Mouse (Mus musculus) MEL (cell line): ENCODE data around the gene Gmip. TPM values are rescaled to one million over a fixed set of nuclear protein-coding genes. Genes with fewer than 3 reads are reported as not detected.

Source experiments
- DNase-seq: peaks from one replicate; pipeline ENCODE4 v3.0.0; 2011; ENCODE audit warnings: low read depth, low spot score
- H3K27ac ChIP-seq: 2 replicates; pipeline ENCODE4 v1.5.1; 2012; ENCODE audit warnings: low read depth, mild to moderate bottlenecking, control low read depth, low read length, moderate library complexity; ENCODE audit not compliant: control insufficient read depth
- H3K27me3 ChIP-seq, 2 experiments: fragments of 150-350 bp in 1 of 2; sonication (generic) in 1 of 2; 2 replicates each; pipeline ENCODE4 v1.6.1; 2012; ENCODE audit warnings: low read length in 2 of 2, mild to moderate bottlenecking in 2 of 2, improper control_type of control experiment in 1 of 2, moderate library complexity in 1 of 2; ENCODE audit not compliant: insufficient read depth in 2 of 2, control insufficient read depth in 1 of 2
- H3K36me3 ChIP-seq, 2 experiments: 2 replicates each; pipeline ENCODE4 v1.6.1; 2012 to 2014; ENCODE audit warnings: low read length in 2 of 2, improper control_type of control experiment in 1 of 2, inconsistent platforms in 1 of 2, mild to moderate bottlenecking in 1 of 2; ENCODE audit not compliant: insufficient read depth in 2 of 2, control insufficient read depth in 1 of 2
- H3K4me1 ChIP-seq, 2 experiments: fragments of 150-350 bp in 1 of 2; sonication (generic) in 1 of 2; 2 replicates each; pipeline ENCODE4 v1.6.1; 2012; ENCODE audit warnings: low read length in 2 of 2, improper control_type of control experiment in 1 of 2, mild to moderate bottlenecking in 1 of 2; ENCODE audit not compliant: insufficient read depth in 2 of 2, control insufficient read depth in 1 of 2
- H3K4me3 ChIP-seq, 2 experiments: fragments of 150-350 bp in 1 of 2; sonication (generic) in 1 of 2; 2 replicates each; pipeline ENCODE4 v1.5.1; 2012; ENCODE audit warnings: low read depth in 2 of 2, low read length in 2 of 2, mild to moderate bottlenecking in 2 of 2, moderate library complexity in 2 of 2, control low read depth in 1 of 2, improper control_type of control experiment in 1 of 2; ENCODE audit not compliant: control insufficient read depth in 1 of 2, insufficient read depth in 1 of 2
- H3K79me2 ChIP-seq: 2 replicates; pipeline ENCODE4 v1.6.1; 2012; ENCODE audit warnings: mild to moderate bottlenecking, low read length, moderate library complexity; ENCODE audit not compliant: control insufficient read depth, poor library complexity, insufficient read depth
- H3K9ac ChIP-seq: 2 replicates; pipeline ENCODE4 v1.6.1; 2012; ENCODE audit warnings: low read depth, mild to moderate bottlenecking, control low read depth, low read length, moderate library complexity; ENCODE audit not compliant: control insufficient read depth, poor library complexity, severe bottlenecking
- H3K9me3 ChIP-seq: fragments of 150-350 bp; sonication (generic); replicated peaks from 2 replicates; pipeline ENCODE4 v1.6.1; 2012; ENCODE audit warnings: mild to moderate bottlenecking, low read length, improper control_type of control experiment, moderate library complexity; ENCODE audit not compliant: insufficient read depth
- CTCF ChIP-seq, 3 experiments: IDR thresholded peaks in 2 of 3; conservative IDR thresholded peaks in 1 of 3; 2 replicates each; pipeline ENCODE4 v1.5.1; 2011 to 2012; ENCODE audit warnings: low read length in 3 of 3, low read depth in 2 of 3, mild to moderate bottlenecking in 2 of 3, improper control_type of control experiment in 1 of 3, inconsistent platforms in 1 of 3, mixed read lengths in 1 of 3, moderate library complexity in 1 of 3; ENCODE audit not compliant: control insufficient read depth in 1 of 3, insufficient read depth in 1 of 3, poor library complexity in 1 of 3, severe bottlenecking in 1 of 3
- E2F4 ChIP-seq: IDR thresholded peaks from 2 replicates; pipeline ENCODE4 v1.6.1; 2011; ENCODE audit warnings: low read depth, low read length, improper control_type of control experiment, borderline replicate concordance
- ELF1 ChIP-seq: IDR thresholded peaks from 2 replicates; pipeline ENCODE4 v1.6.1; 2014; ENCODE audit warnings: low read depth, mild to moderate bottlenecking, inconsistent platforms, low read length, improper control_type of control experiment, moderate library complexity
- GABPA ChIP-seq: IDR thresholded peaks from 2 replicates; pipeline ENCODE4 v1.6.1; 2012; ENCODE audit warnings: low read depth, mild to moderate bottlenecking, inconsistent platforms, low read length, improper control_type of control experiment, moderate library complexity
- GATA1 ChIP-seq: IDR thresholded peaks from 2 replicates; pipeline ENCODE4 v1.6.1; 2011; ENCODE audit warnings: low read depth, low read length, improper control_type of control experiment
- HCFC1 ChIP-seq: IDR thresholded peaks from 2 replicates; pipeline ENCODE4 v1.6.1; 2012; ENCODE audit warnings: low read depth, mild to moderate bottlenecking, inconsistent platforms, low read length, improper control_type of control experiment, moderate library complexity
- MAFK ChIP-seq: IDR thresholded peaks from 2 replicates; pipeline ENCODE4 v1.6.1; 2011; ENCODE audit warnings: low read depth, mild to moderate bottlenecking, low read length, improper control_type of control experiment, borderline replicate concordance
- MAX ChIP-seq: IDR thresholded peaks from 2 replicates; pipeline ENCODE4 v1.6.1; 2011; ENCODE audit warnings: low read length, improper control_type of control experiment
- MXI1 ChIP-seq: IDR thresholded peaks from 2 replicates; pipeline ENCODE4 v1.6.1; 2011; ENCODE audit warnings: mild to moderate bottlenecking, low read depth, low read length, improper control_type of control experiment
- MYB ChIP-seq: IDR thresholded peaks from 2 replicates; pipeline ENCODE4 v1.6.1; 2011; ENCODE audit warnings: mild to moderate bottlenecking, low read depth, low read length, improper control_type of control experiment
- NELFE ChIP-seq: IDR thresholded peaks from 2 replicates; pipeline ENCODE4 v1.6.1; 2011; ENCODE audit warnings: low read depth, low read length, improper control_type of control experiment
- POLR2A ChIP-seq, 2 experiments: IDR thresholded peaks; 2 replicates each; pipeline ENCODE4 v1.6.1; 2011 to 2012; ENCODE audit warnings: low read length in 2 of 2, mild to moderate bottlenecking in 2 of 2, control low read depth in 1 of 2, improper control_type of control experiment in 1 of 2, low read depth in 1 of 2, moderate library complexity in 1 of 2; ENCODE audit not compliant: control insufficient read depth in 1 of 2, insufficient read depth in 1 of 2, poor library complexity in 1 of 2
- POLR2AphosphoS2 ChIP-seq: IDR thresholded peaks from 2 replicates; pipeline ENCODE4 v1.6.1; 2011; ENCODE audit warnings: low read length, improper control_type of control experiment
- SIN3A ChIP-seq: IDR thresholded peaks from 2 replicates; pipeline ENCODE4 v1.6.1; 2012; ENCODE audit warnings: low read length, improper control_type of control experiment, inconsistent platforms
- SMC3 ChIP-seq: IDR thresholded peaks from 2 replicates; pipeline ENCODE4 v1.6.1; 2011; ENCODE audit warnings: low read depth, low read length, improper control_type of control experiment
- TCF12 ChIP-seq: IDR thresholded peaks from 2 replicates; pipeline ENCODE4 v1.6.1; 2014; ENCODE audit warnings: low read depth, mild to moderate bottlenecking, inconsistent platforms, low read length, improper control_type of control experiment, moderate library complexity
- UBTF ChIP-seq: IDR thresholded peaks from 2 replicates; pipeline ENCODE4 v1.6.1; 2012; ENCODE audit warnings: low read depth, mild to moderate bottlenecking, inconsistent platforms, low read length, improper control_type of control experiment, moderate library complexity, borderline replicate concordance; ENCODE audit not compliant: insufficient read depth
- USF2 ChIP-seq, 2 experiments: IDR thresholded peaks; 2 replicates each; pipeline ENCODE4 v1.6.1; 2011 to 2012; ENCODE audit warnings: improper control_type of control experiment in 2 of 2, low read length in 2 of 2, borderline replicate concordance in 1 of 2, inconsistent platforms in 1 of 2, low read depth in 1 of 2, mild to moderate bottlenecking in 1 of 2; ENCODE audit not compliant: insufficient read depth in 1 of 2
- polyA plus RNA-seq, 2 experiments: library from polyadenylated mRNA; stranded (reverse) in 1 of 2; unstranded in 1 of 2; fragments of >175 nt in 1 of 2; fragments of >200 nt in 1 of 2; gene quantifications; 2 replicates each; pipeline versions ENCODE4 v1.2.1 to v1.2.4; 2012; ENCODE audit warnings: low replicate concordance in 2 of 2, low read depth in 1 of 2; ENCODE audit not compliant: insufficient read length in 2 of 2, insufficient read depth in 1 of 2, missing spikeins in 1 of 2
- total RNA-seq: library from RNA; depleted of rRNA; stranded (reverse); fragments of 300-350 nt; gene quantifications from 2 replicates; pipeline ENCODE4 v1.2.3, GENCODE M21; 2012

Gene Gmip
- total and polyA plus RNA-seq, 3 experiments = 21.8 to 52.4 TPM; not detected in 1

- TF ChIP-seq MYB = no peak
- no peak for TF ChIP-seq GABPA
- TF ChIP-seq UBTF = no peak
Measured at GRCm38 (mm10) chr8:69774503-69775148, 33.9 kb upstream of the Gmip start, which contains the start of gene Gm20422 (continued).

- no peaks in the 10 kb centered on the region for H3K9me3 ChIP-seq
- peaks cover 7 to 10% of the 10 kb centered on the region in 2 experiments; a peak in 3 of 4 replicates for H3K4me1 ChIP-seq
- H3K79me2 ChIP-seq = peaks cover 23% of the 10 kb centered on the region
- H3K36me3 ChIP-seq = peaks cover 0 to 14% of the 10 kb centered on the region in 2 experiments; a peak in 2 of 4 replicates
- H3K4me3 ChIP-seq = peak overlapping the region; percentile 15 to 18
- peak overlapping the region; percentile 3 for H3K9ac ChIP-seq
- H3K27ac ChIP-seq = peak overlapping the region; percentile 29; the same call in 1 of the 2 replicates
- DNase-seq = no peak
- no peaks in the 10 kb centered on the region for H3K27me3 ChIP-seq
- TF ChIP-seq HCFC1 = no peak
- TF ChIP-seq MXI1 = peak; percentile 23; the same call in 1 of the 2 replicates
- 0 out of 2 replicates have a peak, but pooled peaks have one; percentile 3 for TF ChIP-seq MAX
Measured at GRCm38 (mm10) chr8:69775149-69775534, 33.3 kb upstream of the Gmip start.

- Histone ChIP-seq H3K27ac (no peak overlapping the region), H3K4me3 (no peak overlapping the region), H3K27me3 (no peaks in the 10 kb centered on the region), H3K9ac (no peak overlapping the region), H3K4me1 (peaks cover 7 to 10% of the 10 kb centered on the region in 2 experiments; a peak in 3 of 4 replicates), H3K79me2 (peaks cover 16% of the 10 kb centered on the region), H3K36me3 (peaks cover 0 to 14% of the 10 kb centered on the region in 2 experiments; a peak in 2 of 4 replicates), H3K9me3 (no peaks in the 10 kb centered on the region)
- TF ChIP-seq SMC3 = no peak
- TF ChIP-seq MXI1 = no peak
- no peak for TF ChIP-seq POLR2A (IDR thresholded peaks at IDR 0.05; ENCODE audit: control insufficient read depth in 1 of 2, insufficient read depth in 1 of 2, low read depth in 1 of 2, low read length in 2 of 2, poor library complexity in 1 of 2)
- TF ChIP-seq GATA1 = no peak
- no peak for TF ChIP-seq NELFE
- no peak for TF ChIP-seq ELF1
- TF ChIP-seq CTCF (IDR thresholded peaks at IDR 0.05 in 2 of 3, conservative IDR thresholded peaks at IDR 0.05 in 1 of 3; ENCODE audit: control insufficient read depth in 1 of 3, insufficient read depth in 1 of 3, low read depth in 2 of 3, low read length in 3 of 3, poor library complexity in 1 of 3, severe bottlenecking in 1 of 3) = no peak
- TF ChIP-seq TCF12 = no peak
- TF ChIP-seq SIN3A = no peak
- TF ChIP-seq POLR2AphosphoS2 = no peak
- no peak for TF ChIP-seq USF2 (IDR thresholded peaks at IDR 0.05; ENCODE audit: borderline replicate concordance in 1 of 2, insufficient read depth in 1 of 2, low read depth in 1 of 2, low read length in 2 of 2)
- TF ChIP-seq MAX = no peak
- no peak for TF ChIP-seq E2F4
- TF ChIP-seq MAFK = no peak
- DNase-seq = no peak
Measured at GRCm38 (mm10) chr8:69777111-69777510, 31.4 kb upstream of the Gmip start.
